In genomic region chr17:5249681-5250180, GRCm38 (mm10) we compare ENCODE assay signal across 12 mouse cellular contexts.
DNase-seq lines count a peak whose midpoint lies in the region; ATAC-seq and TF ChIP-seq lines count a peak whose summit lies in the region.
"Had no signal": no experiment of that assay in that cellular context is flagged by ENCODE, and none has a peak within 500 bp of the region (broad histone marks: within the 10 kb centered on the region; RNA-seq: fewer than 3 reads in every experiment).

No protein-coding gene starts in this region.

- no peak for DNase-seq in forebrain, postnatal 0 days
- no peak for DNase-seq in liver, embryonic 11.5 days (ENCODE audit: low spot score)
- DNase-seq in liver: no peak
- no peak for DNase-seq in gastrocnemius, adult 18-20 months (ENCODE audit: low spot score)
- no peak for DNase-seq in frontal cortex, adult 2 months (ENCODE audit: extremely low spot score in 1 of 2, low spot score in 1 of 2)
- DNase-seq: gastrocnemius, postnatal 14 days; kidney, adult 9 months had no signal

- H3K9ac ChIP-seq in forebrain, embryonic 15.5 days (replicated peaks): no peak overlapping the region
- no peak overlapping the region for H3K9ac ChIP-seq in forebrain, postnatal 0 days
- H3K9ac ChIP-seq in liver, embryonic 11.5 days (ENCODE audit: low read depth, low read length): peak overlapping the region; percentile 20; the same call in 1 of the 2 replicates

- no peak for TF ChIP-seq CTCF in forebrain, postnatal 0 days (IDR thresholded peaks at IDR 0.05; ENCODE audit: low read depth)

- no peaks in the 10 kb centered on the region for H3K27me3 ChIP-seq in forebrain, embryonic 15.5 days
- no peaks in the 10 kb centered on the region for H3K27me3 ChIP-seq in forebrain, postnatal 0 days (ENCODE audit: insufficient read depth, low read length)
- H3K27me3 ChIP-seq in liver, embryonic 11.5 days (replicated peaks; ENCODE audit: control insufficient read depth, insufficient read depth, low read length): no peaks in the 10 kb centered on the region
- H3K27me3 ChIP-seq: CH12.LX had no signal

- no peaks in the 10 kb centered on the region for H3K9me3 ChIP-seq in forebrain, embryonic 15.5 days
- H3K9me3 ChIP-seq in forebrain, postnatal 0 days (ENCODE audit: low read length): no peaks in the 10 kb centered on the region
- no peaks in the 10 kb centered on the region for H3K9me3 ChIP-seq in liver, embryonic 11.5 days (ENCODE audit: control insufficient read depth, low read length)

- no peak for ATAC-seq in forebrain, embryonic 15.5 days (replicated peaks)
- ATAC-seq in forebrain, postnatal 0 days: no peak
- ATAC-seq in liver, embryonic 11.5 days (replicated peaks; ENCODE audit: low FRiP score): no peak
- ATAC-seq in common myeloid progenitor, adult 5-6 weeks (replicated peaks; ENCODE audit: low read depth, poor library complexity, severe bottlenecking): peak; percentile 16; the same call in 1 of the 2 replicates
- ATAC-seq in megakaryocyte progenitor cell, adult 5-6 weeks (replicated peaks; ENCODE audit: poor library complexity): peak; percentile 18; the same call in 1 of the 2 replicates

- no peak overlapping the region for H3K4me2 ChIP-seq in forebrain, embryonic 15.5 days (replicated peaks)
- no peak overlapping the region for H3K4me2 ChIP-seq in forebrain, postnatal 0 days (ENCODE audit: low read depth)
- H3K4me2 ChIP-seq in liver, embryonic 11.5 days: no peak overlapping the region

- H3K4me3 ChIP-seq in forebrain, embryonic 15.5 days: no peak overlapping the region
- H3K4me3 ChIP-seq in forebrain, postnatal 0 days (ENCODE audit: low read depth, low read length): no peak overlapping the region
- no peak overlapping the region for H3K4me3 ChIP-seq in liver, embryonic 11.5 days (ENCODE audit: low read depth, low read length)
- H3K4me3 ChIP-seq: myocyte had no signal

- peaks cover 17% of the 10 kb centered on the region for H3K4me1 ChIP-seq in forebrain, embryonic 15.5 days
- peaks cover 11% of the 10 kb centered on the region; the same call in 1 of the 2 replicates for H3K4me1 ChIP-seq in forebrain, postnatal 0 days (ENCODE audit: insufficient read depth)
- peaks cover 23% of the 10 kb centered on the region for H3K4me1 ChIP-seq in liver, embryonic 11.5 days (replicated peaks; ENCODE audit: control insufficient read depth, insufficient read depth, low read length)

- 0 out of 2 replicates have a peak overlapping the region, but pooled peaks have one; percentile 4 for H3K27ac ChIP-seq in forebrain, embryonic 15.5 days (replicated peaks)
- H3K27ac ChIP-seq in forebrain, postnatal 0 days (ENCODE audit: low read depth, low read length): no peak overlapping the region; the same call in 1 of the 2 replicates
- 0 out of 2 replicates have a peak overlapping the region, but pooled peaks have one; percentile 43 for H3K27ac ChIP-seq in liver, embryonic 11.5 days (ENCODE audit: low read depth, low read length)

- 83% methylated on average over 9 of the region's 9 CpGs for WGBS in forebrain, embryonic 15.5 days
- WGBS in forebrain, postnatal 0 days: 74% methylated on average over 9 of the region's 9 CpGs
- WGBS in liver, embryonic 11.5 days: 56% methylated on average over 9 of the region's 9 CpGs

- no peaks in the 10 kb centered on the region for H3K36me3 ChIP-seq in forebrain, embryonic 15.5 days
- no peaks in the 10 kb centered on the region for H3K36me3 ChIP-seq in forebrain, postnatal 0 days (ENCODE audit: insufficient read depth)
- H3K36me3 ChIP-seq in liver, embryonic 11.5 days (ENCODE audit: control insufficient read depth, insufficient read depth, low read length): no peaks in the 10 kb centered on the region

Comparison
In these comparisons a context has a peak if more than half of its experiments do, and no peak if none do; other contexts are left out.
1. ATAC-seq: peak in common myeloid progenitor, adult 5-6 weeks (single experiment) and megakaryocyte progenitor cell, adult 5-6 weeks (single experiment); none in forebrain, embryonic 15.5 days (single experiment), forebrain, postnatal 0 days (single experiment) and liver, embryonic 11.5 days (single experiment).